Mouse (Mus musculus): ENCODE measurements around the gene Cd300ld4.
"Not testable (repeated sequence)": the region's sequence is repeated elsewhere in the genome, so short reads cannot be mapped to it uniquely, and the experiment has no call there.

The Cd300ld4 gene

GRCm38 (mm10) chr11:115026912-115027311 is at the start of gene Cd300ld4:
Cd300ld4 (minus strand) TSS chr11:115027012.
- in situ Hi-C loops (cut with MboI; ENCODE audit: low sequenced_read_pairs), result not testable (repeated sequence)

- in situ Hi-C loops (cut with MboI; ENCODE audit: low sequenced_read_pairs), result no loop called here
These were observed 49.0 kb upstream of the Cd300ld4 start for GRCm38 (mm10) chr11:115075859-115076258.

- in situ Hi-C loops (cut with MboI; ENCODE audit: low sequenced_read_pairs), result no loop called here
These were observed 48.6 kb upstream of the Cd300ld4 start for GRCm38 (mm10) chr11:115075407-115075806.

- in situ Hi-C loops (cut with MboI; ENCODE audit: low sequenced_read_pairs), result no loop called here
These were observed 46.2 kb upstream of the Cd300ld4 start for GRCm38 (mm10) chr11:115073002-115073401.

- in situ Hi-C loops (cut with MboI; ENCODE audit: low sequenced_read_pairs), result no loop called here
These were observed 45.0 kb upstream of the Cd300ld4 start for GRCm38 (mm10) chr11:115071631-115072294.

GRCm38 (mm10) chr11:115071015-115071551 is 44.3 kb upstream of the Cd300ld4 start:
- in situ Hi-C loops (cut with MboI; ENCODE audit: low sequenced_read_pairs), result no loop called here

- in situ Hi-C loops (cut with MboI; ENCODE audit: low sequenced_read_pairs), result no loop called here
These were observed 40.0 kb upstream of the Cd300ld4 start for GRCm38 (mm10) chr11:115066768-115067167.

- in situ Hi-C loops (cut with MboI; ENCODE audit: low sequenced_read_pairs), result no loop called here
These were observed 35.3 kb upstream of the Cd300ld4 start, which contains the start of gene Cd300e for GRCm38 (mm10) chr11:115062077-115062476. Cd300e (minus strand) TSS chr11:115062177.

- in situ Hi-C loops (cut with MboI; ENCODE audit: low sequenced_read_pairs), result no loop called here
These were observed 33.0 kb upstream of the Cd300ld4 start for GRCm38 (mm10) chr11:115059797-115060196.

- in situ Hi-C loops (cut with MboI; ENCODE audit: low sequenced_read_pairs), result no loop called here
These were observed 31.9 kb upstream of the Cd300ld4 start for GRCm38 (mm10) chr11:115058701-115059100.

GRCm38 (mm10) chr11:115054537-115054936 is 27.7 kb upstream of the Cd300ld4 start:
- in situ Hi-C loops (cut with MboI; ENCODE audit: low sequenced_read_pairs), result no loop called here

- in situ Hi-C loops (cut with MboI; ENCODE audit: low sequenced_read_pairs), result no loop called here
These were observed 26.2 kb upstream of the Cd300ld4 start for GRCm38 (mm10) chr11:115052991-115053390.

GRCm38 (mm10) chr11:115052206-115052605 is 25.4 kb upstream of the Cd300ld4 start:
- in situ Hi-C loops (cut with MboI; ENCODE audit: low sequenced_read_pairs), result no loop called here

GRCm38 (mm10) chr11:115049282-115049895 is 22.6 kb upstream of the Cd300ld4 start:
- in situ Hi-C loops (cut with MboI; ENCODE audit: low sequenced_read_pairs), result no loop called here

- in situ Hi-C loops (cut with MboI; ENCODE audit: low sequenced_read_pairs), result no loop called here
These were observed 21.4 kb upstream of the Cd300ld4 start, which contains the start of gene Cd300ld3 for GRCm38 (mm10) chr11:115048259-115048658. Cd300ld3 (minus strand) TSS chr11:115048409.

GRCm38 (mm10) chr11:115037669-115038068 is 10.9 kb upstream of the Cd300ld4 start, which contains the start of gene Cd300ld5:
Cd300ld5 (minus strand) TSS chr11:115037769.
- in situ Hi-C loops (cut with MboI; ENCODE audit: low sequenced_read_pairs), result not testable (repeated sequence)

GRCm38 (mm10) chr11:115016093-115016492 is 10.7 kb downstream of the Cd300ld4 start, which contains the start of gene Cd300ld2:
Cd300ld2 (minus strand) TSS chr11:115016193.
- in situ Hi-C loops (cut with MboI; ENCODE audit: low sequenced_read_pairs), result not testable (repeated sequence)

GRCm38 (mm10) chr11:115004070-115004469 is 22.7 kb downstream of the Cd300ld4 start:
- in situ Hi-C loops (cut with MboI; ENCODE audit: low sequenced_read_pairs), result no loop called here

- in situ Hi-C loops (cut with MboI; ENCODE audit: low sequenced_read_pairs), result no loop called here
These were observed 25.3 kb downstream of the Cd300ld4 start, which contains the start of gene Cd300c2 for GRCm38 (mm10) chr11:115001474-115002040. Cd300c2 (minus strand) TSS chr11:115001880.

GRCm38 (mm10) chr11:114989793-114990192 is 37.0 kb downstream of the Cd300ld4 start, which contains the start of gene Cd300ld:
Cd300ld (minus strand) TSS chr11:114989922.
- in situ Hi-C loops (cut with MboI; ENCODE audit: low sequenced_read_pairs), result no loop called here

GRCm38 (mm10) chr11:114981866-114982265 is 44.9 kb downstream of the Cd300ld4 start:
- in situ Hi-C loops (cut with MboI; ENCODE audit: low sequenced_read_pairs), result no loop called here
